Mouse (Mus musculus) NIH3T3 (cell line): ENCODE measurements at regions not wholly inside any gene's neighbourhood (a gene's known extent, or its start where the extent isn't known, plus 50 kb on each side); places are given as distances from the start of the nearest gene placed in this dataset.
"Not testable (repeated sequence)": the region's sequence is repeated elsewhere in the genome, so short reads cannot be mapped to it uniquely, and the experiment has no call there.

Experiments used
- DNase-seq: peaks from one replicate; pipeline ENCODE4 v3.0.0-alpha.2; 2012; ENCODE audit warnings: low read depth

DNA sequence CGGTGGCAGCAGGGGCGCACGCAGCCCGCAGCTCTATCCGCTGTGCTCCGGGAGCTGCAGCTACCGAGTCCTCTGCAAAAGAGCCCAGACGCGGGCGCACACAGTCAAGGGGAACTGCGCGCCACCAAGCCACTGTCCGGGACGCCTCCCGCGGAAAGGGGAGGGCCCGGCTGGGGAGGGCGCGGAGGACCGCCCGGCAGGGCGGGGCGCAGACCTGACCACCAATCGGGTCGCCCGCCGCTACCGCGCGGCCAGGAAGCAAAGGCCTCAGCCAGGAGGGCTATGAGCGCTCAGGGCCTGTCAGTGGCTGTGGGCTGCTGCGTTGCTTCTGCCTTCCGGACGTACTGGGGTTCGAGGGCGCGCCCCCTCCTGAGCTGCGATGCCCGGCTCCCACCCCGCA lies 1034.5 kb downstream of the Gm10330 start:
- DNase-seq = peak; percentile 48

DNA sequence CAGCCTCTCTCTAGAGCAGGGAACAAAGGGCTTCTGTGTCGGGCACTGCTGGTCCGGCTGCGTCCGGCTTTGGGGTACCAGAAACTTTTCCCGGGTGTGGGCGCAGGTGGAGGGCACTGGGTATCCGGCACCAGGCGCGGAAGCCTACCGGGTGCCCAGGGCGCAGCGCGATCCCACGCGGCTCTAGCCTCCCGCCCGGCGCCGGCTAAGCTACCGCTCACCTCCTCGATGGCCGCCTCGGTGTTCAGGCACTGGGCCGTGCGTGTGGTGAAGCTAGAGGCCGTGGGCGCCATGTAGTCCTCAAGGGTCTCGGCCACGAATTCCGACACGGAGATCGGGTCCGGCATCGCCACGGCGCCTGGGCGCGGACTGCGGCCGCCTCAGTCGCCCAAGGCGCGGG lies 1035.0 kb downstream of the Gm10330 start:
- not testable (repeated sequence) for DNase-seq
